Comparison of ENCODE assay signal across 29 mouse cellular contexts in the genomic region with DNA sequence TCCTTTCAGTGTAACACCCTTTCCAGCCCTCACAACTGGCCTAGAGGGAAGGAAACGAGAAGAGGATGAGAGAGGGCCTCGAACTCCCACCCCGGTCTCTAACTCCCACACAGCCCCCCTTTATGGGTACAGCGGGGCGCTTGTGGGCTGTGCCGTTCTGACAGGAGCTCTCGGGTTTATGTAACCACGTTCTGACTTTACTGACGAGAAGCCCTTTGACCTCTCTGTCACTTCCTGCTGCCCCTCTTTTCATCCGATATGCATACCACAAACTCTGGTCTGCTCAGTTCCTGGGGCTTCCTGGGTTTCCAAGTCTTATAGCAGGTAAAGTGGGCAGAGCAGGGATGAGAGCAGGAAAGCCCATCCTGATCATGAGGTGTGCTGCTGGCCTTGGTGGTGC. TPM values are rescaled to one million over a fixed set of nuclear protein-coding genes. Genes with fewer than 3 reads are reported as not detected.
A peak's percentile ranks its signal among the peaks of the same experiment; 100 is the strongest.
DNase-seq lines count a peak whose midpoint lies in the region; ATAC-seq and TF ChIP-seq lines count a peak whose summit lies in the region.
"Had no signal": no experiment of that assay in that cellular context is flagged by ENCODE, and none has a peak within 500 bp of the region (broad histone marks: within the 10 kb centered on the region; RNA-seq: fewer than 3 reads in every experiment).

No protein-coding gene starts in this region.

- peaks cover 13% of the 10 kb centered on the region for H3K4me1 ChIP-seq in thymus, adult 2 months (replicated peaks; ENCODE audit: control insufficient read depth, insufficient read depth, low read length)
- H3K4me1 ChIP-seq: neural tube, embryonic 12.5 days had no signal

- no peak for TF ChIP-seq CTCF in thymus, adult 2 months (IDR thresholded peaks at IDR 0.05; ENCODE audit: borderline replicate concordance, control insufficient read depth, extremely low read depth, insufficient read depth, low read length, poor library complexity)

- WGBS in thymus, adult 2 months, result 13% methylated on average over 10 of the region's 10 CpGs

- no peaks in the 10 kb centered on the region for H3K36me3 ChIP-seq in thymus, adult 2 months (ENCODE audit: control insufficient read depth, insufficient read depth, low read length)

- peak; percentile 34 for DNase-seq in thymus, adult 2 months
- DNase-seq in thymus, adult 18-20 months, result no peak
- peak; percentile 63 for DNase-seq in thymus, postnatal 0 days (ENCODE audit: low spot score)
- DNase-seq in thymus, postnatal 4 days, result peak; percentile 59
- no peak for DNase-seq in lung, postnatal 25 days (ENCODE audit: low spot score)
- DNase-seq in heart, postnatal 25 days (ENCODE audit: low spot score), result no peak
- DNase-seq in layer of hippocampus, postnatal 10 days (ENCODE audit: low spot score in 2 of 2), result no peak
- DNase-seq: adrenal gland, adult 2 months; cerebellum, adult 2 months; cerebellum, postnatal 14 days; heart, postnatal 36 days; kidney, adult 18-20 months; kidney, postnatal 25 days; left cerebral cortex, postnatal 4 days; midbrain, embryonic 14.5 days; right cerebral cortex, adult 18-20 months; spleen, adult 18-20 months had no signal

- intact Hi-C loops in heart, postnatal 25 days (cut with DNase I), result loop anchor here (2.0 kb wide), 1 partner anchor 196 kb away; no protein-coding TSS in a partner anchor

- ATAC-seq in granulocyte monocyte progenitor cell, adult 5-6 weeks (replicated peaks; ENCODE audit: poor library complexity, severe bottlenecking), result peak; percentile 10; the same call in 1 of the 2 replicates
- ATAC-seq: forebrain, embryonic 16.5 days; inflammation-experienced regulatory T-cells, adult 6 months; lung, postnatal 0 days had no signal

- H3K27ac ChIP-seq in thymus, adult 2 months (ENCODE audit: control insufficient read depth, insufficient read depth, low read length), result peak overlapping the region; percentile 47
- H3K27ac ChIP-seq: heart, embryonic 10.5 days; heart, embryonic 15.5 days; hindbrain, embryonic 14.5 days; kidney, embryonic 15.5 days; macrophage; neural tube, embryonic 12.5 days; stomach, postnatal 0 days had no signal

- no peak overlapping the region for H3K4me3 ChIP-seq in thymus, adult 2 months (ENCODE audit: control insufficient read depth, insufficient read depth, low read length)
- H3K4me3 ChIP-seq: erythroblast, embryonic 14.5 days; heart, embryonic 10.5 days; heart, embryonic 15.5 days; kidney, embryonic 15.5 days; neural tube, embryonic 12.5 days had no signal

- TF ChIP-seq POLR2A in thymus, adult 2 months (IDR thresholded peaks at IDR 0.05; ENCODE audit: control insufficient read depth, extremely low read depth, insufficient read depth, low read length, poor library complexity), result no peak

- H3K27me3 ChIP-seq in thymus, adult 2 months (ENCODE audit: control insufficient read depth, insufficient read depth, low read length), result no peaks in the 10 kb centered on the region
- H3K27me3 ChIP-seq: heart, embryonic 15.5 days; kidney, embryonic 15.5 days; neural tube, embryonic 12.5 days had no signal

RNA-seq across cellular contexts. Expression of a gene that starts 17.5 kb away (rescaled TPM):
- polyA plus RNA-seq in thymus, adult 2 months (2012; rRNA removed), result 33.2 and 37.9 TPM in 2 replicates
- 31.1 and 32.7 TPM in 2 replicates for total RNA-seq in granulocyte monocyte progenitor cell, adult 5-6 weeks (2014; fragmentation: Nextera tagmentation)
- total RNA-seq in granulocyte monocyte progenitor cell, adult 5-6 weeks (2017), result 66.5 and 71.3 TPM in 2 replicates
- 43.9 and 44.1 TPM in 2 replicates for polyA plus RNA-seq in thymus, postnatal 0 days (2015; fragmentation: Nextera tagmentation; extraction: Ambion mirVana)
- total RNA-seq in heart, postnatal 25 days (2021), result 10 to 100 TPM; 46.3 to 50.5 TPM
- 10 to 100 TPM; 49.7 to 51.1 TPM for total RNA-seq in layer of hippocampus, postnatal 10 days (2021)

RNA-seq across cellular contexts. Expression of a gene that starts 36.0 kb away (rescaled TPM):
- 16.5 and 17.1 TPM in 2 replicates for polyA plus RNA-seq in thymus, adult 2 months (2012; rRNA removed)
- 17.7 and 20.8 TPM in 2 replicates for total RNA-seq in granulocyte monocyte progenitor cell, adult 5-6 weeks (2014; fragmentation: Nextera tagmentation)
- total RNA-seq in granulocyte monocyte progenitor cell, adult 5-6 weeks (2017), result 28.0 and 32.0 TPM in 2 replicates
- 8.4 and 10.5 TPM in 2 replicates for polyA plus RNA-seq in thymus, postnatal 0 days (2015; fragmentation: Nextera tagmentation; extraction: Ambion mirVana)
- total RNA-seq in heart, postnatal 25 days (2021), result 100 to 1,000 TPM; 155 to 157 TPM
- total RNA-seq in layer of hippocampus, postnatal 10 days (2021), result 10 to 100 TPM; 34.3 to 35.6 TPM

RNA-seq across cellular contexts. Expression of a gene that starts 36.1 kb away (rescaled TPM):
- 22.9 and 23.4 TPM in 2 replicates for polyA plus RNA-seq in thymus, adult 2 months (2012; rRNA removed)
- total RNA-seq in granulocyte monocyte progenitor cell, adult 5-6 weeks (2014; fragmentation: Nextera tagmentation), result 12.6 and 14.0 TPM in 2 replicates
- 7.4 and 16.3 TPM in 2 replicates for total RNA-seq in granulocyte monocyte progenitor cell, adult 5-6 weeks (2017)
- 11.8 and 13.9 TPM in 2 replicates for polyA plus RNA-seq in thymus, postnatal 0 days (2015; fragmentation: Nextera tagmentation; extraction: Ambion mirVana)
- total RNA-seq in heart, postnatal 25 days (2021), result 10 to 100 TPM; 11.3 to 19.8 TPM
- 10 to 100 TPM; 19.1 to 19.7 TPM for total RNA-seq in layer of hippocampus, postnatal 10 days (2021)

Comparison
In these comparisons a context has a peak if more than half of its experiments do, and no peak if none do; other contexts are left out.
1. DNase-seq: peak in thymus, adult 2 months (single experiment), thymus, postnatal 0 days (single experiment) and thymus, postnatal 4 days (single experiment); none in thymus, adult 18-20 months (0 of 2), lung, postnatal 25 days (single experiment), heart, postnatal 25 days (single experiment) and layer of hippocampus, postnatal 10 days (0 of 2).
2. RNA of a gene that starts 36.0 kb away (total RNA-seq): 155 to 157 TPM in heart, postnatal 25 days; 34.3 to 35.6 TPM in layer of hippocampus, postnatal 10 days and 17.7 to 32.0 TPM in granulocyte monocyte progenitor cell, adult 5-6 weeks; every median in the first group is over 4 times any median in the second.